Comparison of ENCODE assay signal across 9 mouse cellular contexts in genomic region chr9:21496308-21497049, GRCm38 (mm10). TPM values are rescaled to one million over a fixed set of nuclear protein-coding genes. Genes with fewer than 3 reads are reported as not detected.
DNase-seq lines count a peak whose midpoint lies in the region; ATAC-seq and TF ChIP-seq lines count a peak whose summit lies in the region.
"Had no signal": no experiment of that assay in that cellular context is flagged by ENCODE, and none has a peak within 500 bp of the region (broad histone marks: within the 10 kb centered on the region; RNA-seq: fewer than 3 reads in every experiment).

No protein-coding gene starts in this region.

- no peaks in the 10 kb centered on the region for H3K9me3 ChIP-seq in heart, embryonic 12.5 days (replicated peaks)
- H3K9me3 ChIP-seq in neural tube, embryonic 11.5 days (ENCODE audit: control insufficient read depth, low read length) = no peaks in the 10 kb centered on the region
- H3K9me3 ChIP-seq in midbrain, postnatal 0 days (ENCODE audit: low read length) = no peaks in the 10 kb centered on the region
- H3K9me3 ChIP-seq: liver, embryonic 13.5 days had no signal

- H3K4me3 ChIP-seq in layer of hippocampus, adult 2 months = no peak overlapping the region
- peak overlapping the region; percentile 25; the same call in 1 of the 2 replicates for H3K4me3 ChIP-seq in brown adipose tissue, adult 24 weeks (ENCODE audit: insufficient read depth, low read depth, low read length)
- H3K4me3 ChIP-seq in heart, embryonic 12.5 days = no peak overlapping the region
- H3K4me3 ChIP-seq in neural tube, embryonic 11.5 days (ENCODE audit: low read depth, low read length) = no peak overlapping the region
- H3K4me3 ChIP-seq in midbrain, postnatal 0 days (ENCODE audit: low read depth, low read length) = no peak overlapping the region
- H3K4me3 ChIP-seq: liver, embryonic 13.5 days had no signal

- no peak for DNase-seq in layer of hippocampus, adult 2 months (ENCODE audit: low spot score in 2 of 2)
- DNase-seq in layer of hippocampus, adult 18-20 months (ENCODE audit: low spot score in 2 of 2) = no peak
- DNase-seq in neural tube, embryonic 11.5 days (ENCODE audit: low spot score) = peak; percentile 53
- DNase-seq in right cerebral cortex, adult 18-20 months = no peak
- no peak for DNase-seq in frontal cortex, postnatal 36 days (ENCODE audit: low spot score in 2 of 2)
- DNase-seq in midbrain, postnatal 0 days (ENCODE audit: low spot score) = no peak
- DNase-seq: liver, embryonic 13.5 days had no signal

- ATAC-seq in heart, embryonic 12.5 days (ENCODE audit: insufficient number of reproducible peaks, low FRiP score) = 0 out of 2 replicates have a peak, but pooled peaks have one; percentile 16
- no peak for ATAC-seq in neural tube, embryonic 11.5 days (ENCODE audit: insufficient read depth, low FRiP score, low TSS enrichment)
- ATAC-seq in midbrain, postnatal 0 days (ENCODE audit: low FRiP score) = no peak

- no peak overlapping the region for H3K4me2 ChIP-seq in heart, embryonic 12.5 days
- 0 out of 2 replicates have a peak overlapping the region, but pooled peaks have one; percentile 9 for H3K4me2 ChIP-seq in neural tube, embryonic 11.5 days (ENCODE audit: low read depth)
- H3K4me2 ChIP-seq in midbrain, postnatal 0 days (ENCODE audit: low read depth, low read length, poor library complexity, severe bottlenecking) = no peak overlapping the region
- H3K4me2 ChIP-seq: liver, embryonic 13.5 days had no signal

- TF ChIP-seq CTCF in layer of hippocampus, adult 2 months (conservative IDR thresholded peaks at IDR 0.05) = no peak
- TF ChIP-seq CTCF in midbrain, postnatal 0 days (IDR thresholded peaks at IDR 0.05) = no peak

- WGBS in heart, embryonic 12.5 days = 81% methylated on average over 19 of the region's 19 CpGs
- 82% methylated on average over 17 of the region's 19 CpGs for WGBS in neural tube, embryonic 11.5 days
- WGBS in midbrain, postnatal 0 days = 92% methylated on average over 17 of the region's 19 CpGs

- peaks cover 8% of the 10 kb centered on the region for H3K4me1 ChIP-seq in brown adipose tissue, adult 24 weeks (ENCODE audit: control insufficient read depth, insufficient read depth, insufficient read length, low read length)
- H3K4me1 ChIP-seq in heart, embryonic 12.5 days (replicated peaks) = peaks cover 12% of the 10 kb centered on the region; the same call in 1 of the 2 replicates
- H3K4me1 ChIP-seq in neural tube, embryonic 11.5 days (ENCODE audit: control insufficient read depth, insufficient read depth, low read length) = no peaks in the 10 kb centered on the region
- no peaks in the 10 kb centered on the region for H3K4me1 ChIP-seq in midbrain, postnatal 0 days (ENCODE audit: insufficient read depth, low read length)
- H3K4me1 ChIP-seq: liver, embryonic 13.5 days had no signal

- H3K27ac ChIP-seq in layer of hippocampus, adult 2 months = peak overlapping the region; percentile 61; the same call in 1 of the 2 replicates
- H3K27ac ChIP-seq in brown adipose tissue, adult 24 weeks (replicated peaks; ENCODE audit: low read depth, low read length) = peak overlapping the region; percentile 68
- peak overlapping the region; percentile 20; the same call in 1 of the 2 replicates for H3K27ac ChIP-seq in heart, embryonic 12.5 days (ENCODE audit: poor library complexity, severe bottlenecking)
- H3K27ac ChIP-seq in neural tube, embryonic 11.5 days (ENCODE audit: low read depth, low read length) = peak overlapping the region; percentile 49; the same call in 1 of the 2 replicates
- H3K27ac ChIP-seq in midbrain, postnatal 0 days (ENCODE audit: low read depth, low read length) = no peak overlapping the region
- H3K27ac ChIP-seq: liver, embryonic 13.5 days had no signal

- no peaks in the 10 kb centered on the region for H3K27me3 ChIP-seq in heart, embryonic 12.5 days (replicated peaks)
- H3K27me3 ChIP-seq in neural tube, embryonic 11.5 days (ENCODE audit: control insufficient read depth, insufficient read depth, low read length) = no peaks in the 10 kb centered on the region
- H3K27me3 ChIP-seq in midbrain, postnatal 0 days (ENCODE audit: insufficient read depth, low read length) = no peaks in the 10 kb centered on the region
- H3K27me3 ChIP-seq: liver, embryonic 13.5 days had no signal

- no peak overlapping the region for H3K9ac ChIP-seq in heart, embryonic 12.5 days
- peak overlapping the region; percentile 32 for H3K9ac ChIP-seq in neural tube, embryonic 11.5 days (ENCODE audit: low read length)
- no peak overlapping the region for H3K9ac ChIP-seq in midbrain, postnatal 0 days (replicated peaks; ENCODE audit: low read length, poor library complexity, severe bottlenecking)
- H3K9ac ChIP-seq: liver, embryonic 13.5 days had no signal

- peaks cover 77% of the 10 kb centered on the region for H3K36me3 ChIP-seq in heart, embryonic 12.5 days
- H3K36me3 ChIP-seq in neural tube, embryonic 11.5 days (ENCODE audit: control insufficient read depth, insufficient read depth, low read length) = peaks cover 9% of the 10 kb centered on the region
- peaks cover 28% of the 10 kb centered on the region for H3K36me3 ChIP-seq in midbrain, postnatal 0 days (ENCODE audit: insufficient read depth, low read length)

RNA-seq across cellular contexts. Expression of gene Tmed1, which starts 13.6 kb away (rescaled TPM):
- total RNA-seq in layer of hippocampus, adult 2 months (2021) = 10 to 100 TPM; 13.5 to 15.5 TPM
- total RNA-seq in layer of hippocampus, adult 18-20 months (2021) = 10 to 100 TPM; 11.1 to 11.8 TPM
- polyA plus RNA-seq in brown adipose tissue, adult 24 weeks (2012; ENCODE audit: insufficient read depth, insufficient read length, missing spikeins) = 19.3 and 24.6 TPM in 2 replicates
- polyA plus RNA-seq in heart, embryonic 12.5 days (2016; fragmentation: Nextera tagmentation; extraction: Ambion mirVana) = 89.4 and 92.3 TPM in 2 replicates
- 69.8 and 77.0 TPM in 2 replicates for polyA plus RNA-seq in neural tube, embryonic 11.5 days (2014; fragmentation: Nextera tagmentation; extraction: Ambion mirVana)
- total RNA-seq in midbrain, postnatal 0 days (2014; rRNA removed) = 42.5 and 46.0 TPM in 2 replicates
- polyA plus RNA-seq in midbrain, postnatal 0 days (2015; fragmentation: Nextera tagmentation; extraction: Ambion mirVana) = 51.1 and 64.7 TPM in 2 replicates

RNA-seq across cellular contexts. Expression of gene AB124611, which starts 29.5 kb away (rescaled TPM):
- under 1 TPM; 0.27 to 0.44 TPM for total RNA-seq in layer of hippocampus, adult 2 months (2021)
- not detected for total RNA-seq in layer of hippocampus, adult 18-20 months (2021)
- 2.1 and 2.6 TPM in 2 replicates for polyA plus RNA-seq in brown adipose tissue, adult 24 weeks (2012; ENCODE audit: insufficient read depth, insufficient read length, missing spikeins)
- polyA plus RNA-seq in heart, embryonic 12.5 days (2016; fragmentation: Nextera tagmentation; extraction: Ambion mirVana) = 1.4 and 1.6 TPM in 2 replicates
- polyA plus RNA-seq in neural tube, embryonic 11.5 days (2014; fragmentation: Nextera tagmentation; extraction: Ambion mirVana) = 1.8 and 2.7 TPM in 2 replicates
- 1.4 and 1.7 TPM in 2 replicates for total RNA-seq in midbrain, postnatal 0 days (2014; rRNA removed)
- polyA plus RNA-seq in midbrain, postnatal 0 days (2015; fragmentation: Nextera tagmentation; extraction: Ambion mirVana) = 0.68 and 0.98 TPM in 2 replicates

RNA-seq across cellular contexts. Expression of gene Carm1, which starts 50.2 kb away (rescaled TPM):
- total RNA-seq in layer of hippocampus, adult 2 months (2021) = 10 to 100 TPM; 75.9 to 85.6 TPM
- 10 to 100 TPM; 76.4 to 81.6 TPM for total RNA-seq in layer of hippocampus, adult 18-20 months (2021)
- polyA plus RNA-seq in brown adipose tissue, adult 24 weeks (2012; ENCODE audit: insufficient read depth, insufficient read length, missing spikeins) = 20.7 and 22.0 TPM in 2 replicates
- polyA plus RNA-seq in heart, embryonic 12.5 days (2016; fragmentation: Nextera tagmentation; extraction: Ambion mirVana) = 49.9 and 53.8 TPM in 2 replicates
- polyA plus RNA-seq in neural tube, embryonic 11.5 days (2014; fragmentation: Nextera tagmentation; extraction: Ambion mirVana) = 81.4 and 84.6 TPM in 2 replicates
- total RNA-seq in midbrain, postnatal 0 days (2014; rRNA removed) = 85.3 and 97.4 TPM in 2 replicates
- polyA plus RNA-seq in midbrain, postnatal 0 days (2015; fragmentation: Nextera tagmentation; extraction: Ambion mirVana) = 23.0 and 27.3 TPM in 2 replicates
